8 mouse cellular contexts compared by ENCODE assay signal in the genomic region with DNA sequence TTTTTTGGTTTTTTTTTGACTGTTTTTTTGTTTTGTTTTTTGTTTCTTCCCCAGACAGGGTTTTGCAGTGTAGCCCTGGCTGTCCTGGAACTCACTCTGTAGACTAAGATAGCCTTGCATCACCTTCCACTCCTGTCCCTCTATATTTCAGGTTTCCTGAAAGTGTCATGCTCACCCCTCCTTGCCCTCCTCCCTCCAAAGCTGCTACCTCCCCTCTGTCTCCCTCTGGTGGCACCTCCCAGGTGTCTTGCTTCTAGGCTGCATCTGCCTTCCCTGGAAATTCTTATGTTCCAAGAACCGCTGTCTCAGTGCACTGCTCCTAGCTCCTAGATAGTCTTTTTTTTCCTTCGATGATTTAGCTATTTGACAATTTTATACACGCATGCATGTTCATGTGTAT. TPM values are rescaled to one million over a fixed set of nuclear protein-coding genes. Genes with fewer than 3 reads are reported as not detected.
DNase-seq lines count a peak whose midpoint lies in the region; ATAC-seq and TF ChIP-seq lines count a peak whose summit lies in the region.

No protein-coding gene starts in this region.

- no peak overlapping the region for H3K4me3 ChIP-seq in liver, embryonic 11.5 days (ENCODE audit: low read depth, low read length)
- H3K4me3 ChIP-seq in liver, embryonic 14.5 days (ENCODE audit: insufficient read depth in 1 of 2, low read depth in 2 of 2, low read length in 2 of 2) = no peak overlapping the region
- no peak overlapping the region for H3K4me3 ChIP-seq in midbrain, embryonic 10.5 days
- H3K4me3 ChIP-seq in midbrain, embryonic 16.5 days (ENCODE audit: low read depth, low read length) = no peak overlapping the region

- no peaks in the 10 kb centered on the region for H3K27me3 ChIP-seq in liver, embryonic 11.5 days (replicated peaks; ENCODE audit: control insufficient read depth, insufficient read depth, low read length)
- no peaks in the 10 kb centered on the region for H3K27me3 ChIP-seq in liver, embryonic 14.5 days (ENCODE audit: control insufficient read depth, insufficient read depth, low read length)
- no peaks in the 10 kb centered on the region for H3K27me3 ChIP-seq in midbrain, embryonic 10.5 days (ENCODE audit: low read depth, poor library complexity, severe bottlenecking)
- no peaks in the 10 kb centered on the region for H3K27me3 ChIP-seq in midbrain, embryonic 16.5 days (ENCODE audit: control insufficient read depth, insufficient read depth, low read depth, low read length)

- H3K36me3 ChIP-seq in liver, embryonic 11.5 days (ENCODE audit: control insufficient read depth, insufficient read depth, low read length) = 0 out of 2 replicates have a peak, but pooled peaks cover 5% of the 10 kb centered on the region
- peaks cover 4% of the 10 kb centered on the region for H3K36me3 ChIP-seq in liver, embryonic 14.5 days (replicated peaks; ENCODE audit: control insufficient read depth, insufficient read depth, low read depth)
- peaks cover 33% of the 10 kb centered on the region for H3K36me3 ChIP-seq in midbrain, embryonic 10.5 days
- peaks cover 10% of the 10 kb centered on the region for H3K36me3 ChIP-seq in midbrain, embryonic 16.5 days (ENCODE audit: control insufficient read depth, insufficient read depth, low read length)

- DNase-seq in cerebellum, postnatal 14 days = peak; percentile 27 to 57
- no peak for DNase-seq in cerebellum, postnatal 36 days
- DNase-seq in liver = peak; percentile 34
- no peak for DNase-seq in liver, embryonic 11.5 days (ENCODE audit: low spot score)
- DNase-seq in ES-CJ7 (ENCODE audit: low read depth, low spot score) = peak; percentile 78
- DNase-seq in liver, embryonic 14.5 days (ENCODE audit: low read depth in 3 of 3, low spot score in 3 of 3) = no peak
- DNase-seq in midbrain, embryonic 10.5 days (ENCODE audit: low spot score) = no peak

- 59% methylated on average over 3 of the region's 3 CpGs for WGBS in liver, embryonic 11.5 days
- WGBS in liver, embryonic 14.5 days (ENCODE audit: insufficient replicate concordance) = 74% methylated on average over 3 of the region's 3 CpGs
- WGBS in midbrain, embryonic 10.5 days = 60% methylated on average over 3 of the region's 3 CpGs
- WGBS in midbrain, embryonic 16.5 days = 69% methylated on average over 3 of the region's 3 CpGs

- TF ChIP-seq CTCF in liver, embryonic 14.5 days (IDR thresholded peaks at IDR 0.05; ENCODE audit: low read depth) = peak; percentile 68

- no peak for ATAC-seq in liver, embryonic 11.5 days (replicated peaks; ENCODE audit: low FRiP score)
- no peak for ATAC-seq in liver, embryonic 14.5 days (ENCODE audit: insufficient read depth)
- ATAC-seq in midbrain, embryonic 16.5 days = no peak

- peaks cover 4% of the 10 kb centered on the region; the same call in 1 of the 2 replicates for H3K4me1 ChIP-seq in liver, embryonic 11.5 days (replicated peaks; ENCODE audit: control insufficient read depth, insufficient read depth, low read length)
- H3K4me1 ChIP-seq in liver, embryonic 14.5 days (replicated peaks; ENCODE audit: control insufficient read depth in 2 of 2, insufficient read depth in 2 of 2, low read length in 1 of 2) = peaks cover 0 to 3% of the 10 kb centered on the region in 2 experiments; a peak in 2 of 4 replicates
- H3K4me1 ChIP-seq in midbrain, embryonic 10.5 days = no peaks in the 10 kb centered on the region
- no peaks in the 10 kb centered on the region for H3K4me1 ChIP-seq in midbrain, embryonic 16.5 days (ENCODE audit: control insufficient read depth, insufficient read depth, low read length)

- no peak overlapping the region for H3K9ac ChIP-seq in liver, embryonic 11.5 days (ENCODE audit: low read depth, low read length)
- no peak overlapping the region for H3K9ac ChIP-seq in liver, embryonic 14.5 days (replicated peaks)
- H3K9ac ChIP-seq in midbrain, embryonic 16.5 days (ENCODE audit: low read depth, low read length) = no peak overlapping the region

- no peak overlapping the region for H3K27ac ChIP-seq in liver, embryonic 11.5 days (ENCODE audit: low read depth, low read length)
- H3K27ac ChIP-seq in liver, embryonic 14.5 days = no peak overlapping the region
- no peak overlapping the region for H3K27ac ChIP-seq in midbrain, embryonic 10.5 days (replicated peaks)
- H3K27ac ChIP-seq in midbrain, embryonic 16.5 days (ENCODE audit: low read length) = no peak overlapping the region

- H3K4me2 ChIP-seq in liver, embryonic 11.5 days = no peak overlapping the region
- H3K4me2 ChIP-seq in liver, embryonic 14.5 days (ENCODE audit: low read depth) = no peak overlapping the region
- no peak overlapping the region for H3K4me2 ChIP-seq in midbrain, embryonic 16.5 days (ENCODE audit: low read length)

- H3K9me3 ChIP-seq in liver, embryonic 11.5 days (ENCODE audit: control insufficient read depth, low read length) = no peaks in the 10 kb centered on the region
- no peaks in the 10 kb centered on the region for H3K9me3 ChIP-seq in liver, embryonic 14.5 days (ENCODE audit: control insufficient read depth, low read length)
- H3K9me3 ChIP-seq in midbrain, embryonic 10.5 days (replicated peaks) = no peaks in the 10 kb centered on the region
- no peaks in the 10 kb centered on the region for H3K9me3 ChIP-seq in midbrain, embryonic 16.5 days (replicated peaks; ENCODE audit: control insufficient read depth, low read length, poor library complexity, severe bottlenecking)

- no peak for TF ChIP-seq EP300 in liver, embryonic 14.5 days (IDR thresholded peaks at IDR 0.05; ENCODE audit: low read depth)

RNA-seq across cellular contexts. Expression of a gene that starts 11.9 kb away (rescaled TPM):
- polyA plus RNA-seq in liver, embryonic 11.5 days (2014; fragmentation: Nextera tagmentation; extraction: Ambion mirVana) = 2,666 and 2,805 TPM in 2 replicates
- polyA plus RNA-seq in liver, embryonic 14.5 days (2012; rRNA removed) = 466 and 1,286 TPM in 2 replicates
- polyA plus RNA-seq in liver, embryonic 14.5 days (2014; fragmentation: Nextera tagmentation; extraction: Ambion mirVana) = 993 and 1,059 TPM in 2 replicates
- 2,732 and 2,904 TPM in 2 replicates for polyA plus RNA-seq in midbrain, embryonic 10.5 days (2016; fragmentation: Nextera tagmentation; extraction: Ambion mirVana)
- polyA plus RNA-seq in midbrain, embryonic 16.5 days (2015; fragmentation: Nextera tagmentation; extraction: Ambion mirVana) = 1,375 and 1,671 TPM in 2 replicates

RNA-seq across cellular contexts. Expression of a gene that starts 44.0 kb away (rescaled TPM):
- 48.1 and 52.1 TPM in 2 replicates for polyA plus RNA-seq in liver, embryonic 11.5 days (2014; fragmentation: Nextera tagmentation; extraction: Ambion mirVana)
- 18.0 and 20.0 TPM in 2 replicates for polyA plus RNA-seq in liver, embryonic 14.5 days (2012; rRNA removed)
- polyA plus RNA-seq in liver, embryonic 14.5 days (2014; fragmentation: Nextera tagmentation; extraction: Ambion mirVana) = 23.6 and 25.2 TPM in 2 replicates
- 78.3 and 78.9 TPM in 2 replicates for polyA plus RNA-seq in midbrain, embryonic 10.5 days (2016; fragmentation: Nextera tagmentation; extraction: Ambion mirVana)
- polyA plus RNA-seq in midbrain, embryonic 16.5 days (2015; fragmentation: Nextera tagmentation; extraction: Ambion mirVana) = 105 and 109 TPM in 2 replicates

RNA-seq across cellular contexts. Expression of a gene that starts 44.3 kb away (rescaled TPM):
- polyA plus RNA-seq in liver, embryonic 11.5 days (2014; fragmentation: Nextera tagmentation; extraction: Ambion mirVana) = 30.8 and 33.4 TPM in 2 replicates
- 16.3 and 16.5 TPM in 2 replicates for polyA plus RNA-seq in liver, embryonic 14.5 days (2012; rRNA removed)
- 11.4 and 12.2 TPM in 2 replicates for polyA plus RNA-seq in liver, embryonic 14.5 days (2014; fragmentation: Nextera tagmentation; extraction: Ambion mirVana)
- 72.3 and 73.5 TPM in 2 replicates for polyA plus RNA-seq in midbrain, embryonic 10.5 days (2016; fragmentation: Nextera tagmentation; extraction: Ambion mirVana)
- 63.0 and 64.9 TPM in 2 replicates for polyA plus RNA-seq in midbrain, embryonic 16.5 days (2015; fragmentation: Nextera tagmentation; extraction: Ambion mirVana)

Comparison
In these comparisons a context has a peak if more than half of its experiments do, and no peak if none do; other contexts are left out.
1. DNase-seq: peak in cerebellum, postnatal 14 days (2 of 2), liver (single experiment) and ES-CJ7 (single experiment); none in cerebellum, postnatal 36 days (0 of 2), liver, embryonic 11.5 days (single experiment), liver, embryonic 14.5 days (0 of 3) and midbrain, embryonic 10.5 days (single experiment).